In the genomic region with DNA sequence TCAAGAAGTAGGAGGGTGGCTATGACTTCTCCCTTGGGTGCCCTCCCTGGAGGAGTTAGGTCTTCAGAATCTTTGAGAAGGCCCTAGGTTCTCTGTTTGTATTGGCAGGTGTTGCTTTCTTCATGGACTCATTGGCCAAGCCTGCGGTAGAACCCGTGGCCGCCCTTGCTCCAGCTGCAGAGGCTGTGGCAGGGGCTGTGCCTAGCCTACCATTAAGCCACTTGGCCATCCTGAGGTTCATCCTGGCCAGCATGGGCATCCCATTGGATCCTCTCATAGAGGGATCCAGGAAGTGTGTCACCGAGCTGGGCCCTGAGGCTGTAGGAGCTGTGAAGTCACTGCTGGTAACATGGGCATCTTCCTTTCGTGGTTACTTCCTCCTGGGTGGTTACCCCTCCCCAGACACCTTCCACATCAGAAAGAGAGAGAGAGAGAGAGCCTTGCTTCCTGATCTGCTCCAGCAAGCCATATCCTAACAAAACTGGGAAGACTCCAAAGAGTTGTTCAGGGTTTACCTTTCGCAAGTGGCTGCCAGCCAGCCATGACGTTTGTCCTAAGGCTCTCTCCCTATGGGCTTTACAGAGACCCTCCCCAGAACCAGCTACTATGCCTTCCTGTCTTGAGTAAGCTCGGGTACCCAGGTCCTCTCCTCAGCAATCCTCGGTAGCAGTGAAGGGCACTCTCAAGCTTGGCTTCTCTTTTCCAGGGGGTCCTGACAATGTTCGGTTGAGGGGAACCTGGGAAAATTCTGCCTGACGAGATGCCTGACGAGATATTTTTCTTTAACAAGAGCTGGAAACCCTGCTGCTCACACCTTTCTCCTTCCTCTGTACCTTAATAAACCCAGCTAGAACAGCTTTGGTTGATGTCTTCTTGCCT, we compare ENCODE assay signal across 1 mouse cellular context.
TF ChIP-seq lines count a peak whose summit lies in the region.

No protein-coding gene starts in this region.

TF ChIP-seq in myocyte, 11 proteins besides CTCF, POLR2A, EP300 and RAD21:
- TF ChIP-seq MYOG (IDR thresholded peaks at IDR 0.05; ENCODE audit: control insufficient read depth in 1 of 3, insufficient read depth in 1 of 3, insufficient read length in 2 of 3, low read depth in 2 of 3) (no peak), MAX (IDR thresholded peaks at IDR 0.05; ENCODE audit: low read depth) (no peak), SRF (IDR thresholded peaks at IDR 0.05; ENCODE audit: control insufficient read depth, insufficient read length, low read depth) (no peak), USF1 (IDR thresholded peaks at IDR 0.05; ENCODE audit: low read depth) (no peak), POLR2AphosphoS2 (IDR thresholded peaks at IDR 0.05; ENCODE audit: insufficient read length, low read depth) (peak; percentile 45), CEBPB (IDR thresholded peaks at IDR 0.05; ENCODE audit: insufficient read depth, poor library complexity, severe bottlenecking) (no peak), REST (IDR thresholded peaks at IDR 0.05; ENCODE audit: insufficient read depth, insufficient read length) (no peak), TCF3 (IDR thresholded peaks at IDR 0.05; ENCODE audit: insufficient read length, low read depth) (no peak), MYOD1 (IDR thresholded peaks at IDR 0.05; ENCODE audit: control insufficient read depth in 1 of 3, insufficient read length in 2 of 3, low read depth in 2 of 3) (no peak)
TF ChIP-seq in myocyte: peak in this region for 1.
